Mouse (Mus musculus): ENCODE results near the gene Abl2. TPM values are rescaled to one million over a fixed set of nuclear protein-coding genes. Genes with fewer than 3 reads are reported as not detected.

The Abl2 gene
- total and polyA plus RNA-seq, 2 experiments, result 2.6 to 3.2 TPM

- Histone ChIP-seq H3K27me3 (ENCODE audit: control insufficient read depth, insufficient read depth, low read length) (no peaks in the 10 kb centered on the region), H3K9ac (ENCODE audit: low read depth, low read length) (no peak overlapping the region), H3K36me3 (ENCODE audit: control insufficient read depth, insufficient read depth, low read length) (peaks cover 6% of the 10 kb centered on the region), H3K4me1 (ENCODE audit: control insufficient read depth, insufficient read depth, low read length) (peaks cover 2% of the 10 kb centered on the region; the same call in 1 of the 2 replicates), H3K79me2 (ENCODE audit: control insufficient read depth, insufficient read depth, low read length) (no peaks in the 10 kb centered on the region), H3K27ac (replicated peaks; ENCODE audit: insufficient read depth, low read depth, low read length) (no peak overlapping the region), H3K4me3 (ENCODE audit: insufficient read depth, low read depth, low read length) (no peak overlapping the region)
- no peak for DNase-seq (ENCODE audit: extremely low read depth, low read depth, low spot score)
- WGBS, result 86% methylated on average over 11 of the region's 11 CpGs
- TF ChIP-seq CTCF (IDR thresholded peaks at IDR 0.05; ENCODE audit: low read depth, low read length) (no peak), POLR2A (IDR thresholded peaks at IDR 0.05; ENCODE audit: extremely low read depth, insufficient read depth, low read length) (no peak)
Observed at GRCm38 (mm10) chr1:156669208-156669983, 110.8 kb downstream of the Abl2 start.

GRCm38 (mm10) chr1:156671921-156672320 is 113.3 kb downstream of the Abl2 start:
- no peak overlapping the region for H3K9ac ChIP-seq (ENCODE audit: low read depth, low read length)
- peaks cover 5% of the 10 kb centered on the region for H3K4me1 ChIP-seq (ENCODE audit: control insufficient read depth, insufficient read depth, low read length)
- no peak for DNase-seq (ENCODE audit: extremely low read depth, low read depth, low spot score)
- WGBS, result 98% methylated on average over 3 of the region's 3 CpGs
- H3K27me3 ChIP-seq (ENCODE audit: control insufficient read depth, insufficient read depth, low read length), result no peaks in the 10 kb centered on the region
- no peak overlapping the region for H3K27ac ChIP-seq (replicated peaks; ENCODE audit: insufficient read depth, low read depth, low read length)
- peaks cover 3% of the 10 kb centered on the region; the same call in 1 of the 2 replicates for H3K36me3 ChIP-seq (ENCODE audit: control insufficient read depth, insufficient read depth, low read length)
- no peak for TF ChIP-seq POLR2A (IDR thresholded peaks at IDR 0.05; ENCODE audit: extremely low read depth, insufficient read depth, low read length)
- H3K4me3 ChIP-seq (ENCODE audit: insufficient read depth, low read depth, low read length), result no peak overlapping the region
- H3K79me2 ChIP-seq (ENCODE audit: control insufficient read depth, insufficient read depth, low read length), result no peaks in the 10 kb centered on the region

GRCm38 (mm10) chr1:156672720-156673475 is 114.3 kb downstream of the Abl2 start:
- Histone ChIP-seq H3K27ac (replicated peaks; ENCODE audit: insufficient read depth, low read depth, low read length) (peak overlapping the region; percentile 17), H3K79me2 (ENCODE audit: control insufficient read depth, insufficient read depth, low read length) (no peaks in the 10 kb centered on the region), H3K4me1 (ENCODE audit: control insufficient read depth, insufficient read depth, low read length) (peaks cover 5% of the 10 kb centered on the region), H3K9ac (ENCODE audit: low read depth, low read length) (peak overlapping the region; percentile 69), H3K4me3 (ENCODE audit: insufficient read depth, low read depth, low read length) (peak overlapping the region; percentile 72), H3K27me3 (ENCODE audit: control insufficient read depth, insufficient read depth, low read length) (no peaks in the 10 kb centered on the region), H3K36me3 (ENCODE audit: control insufficient read depth, insufficient read depth, low read length) (peaks cover 3% of the 10 kb centered on the region; the same call in 1 of the 2 replicates)
- 44% methylated on average over 14 of the region's 14 CpGs for WGBS
- TF ChIP-seq CTCF (IDR thresholded peaks at IDR 0.05; ENCODE audit: low read depth, low read length) (no peak), POLR2A (IDR thresholded peaks at IDR 0.05; ENCODE audit: extremely low read depth, insufficient read depth, low read length) (no peak)
- peak; percentile 31 for DNase-seq (ENCODE audit: extremely low read depth, low read depth, low spot score)

- peak overlapping the region; percentile 72 for H3K4me3 ChIP-seq (ENCODE audit: insufficient read depth, low read depth, low read length)
- no peak for TF ChIP-seq CTCF (IDR thresholded peaks at IDR 0.05; ENCODE audit: low read depth, low read length)
- TF ChIP-seq POLR2A (IDR thresholded peaks at IDR 0.05; ENCODE audit: extremely low read depth, insufficient read depth, low read length), result no peak
- peak overlapping the region; percentile 17 for H3K27ac ChIP-seq (replicated peaks; ENCODE audit: insufficient read depth, low read depth, low read length)
- DNase-seq (ENCODE audit: extremely low read depth, low read depth, low spot score), result peak; percentile 45
- no peaks in the 10 kb centered on the region for H3K27me3 ChIP-seq (ENCODE audit: control insufficient read depth, insufficient read depth, low read length)
- WGBS, result under 1% methylated on average over 29 of the region's 29 CpGs
- H3K9ac ChIP-seq (ENCODE audit: low read depth, low read length), result peak overlapping the region; percentile 69
- H3K79me2 ChIP-seq (ENCODE audit: control insufficient read depth, insufficient read depth, low read length), result no peaks in the 10 kb centered on the region
- peaks cover 3% of the 10 kb centered on the region; the same call in 1 of the 2 replicates for H3K36me3 ChIP-seq (ENCODE audit: control insufficient read depth, insufficient read depth, low read length)
- H3K4me1 ChIP-seq (ENCODE audit: control insufficient read depth, insufficient read depth, low read length), result peaks cover 5% of the 10 kb centered on the region
Observed at GRCm38 (mm10) chr1:156673476-156674194, 115.0 kb downstream of the Abl2 start.

GRCm38 (mm10) chr1:156674195-156675000 is 115.8 kb downstream of the Abl2 start, which contains the start of gene Tor3a:
TSS of gene Tor3a (minus strand) at chr1:156674356.
- WGBS, result 4% methylated on average over 37 of the region's 37 CpGs
- no peaks in the 10 kb centered on the region for H3K27me3 ChIP-seq (ENCODE audit: control insufficient read depth, insufficient read depth, low read length)
- peaks cover 5% of the 10 kb centered on the region for H3K4me1 ChIP-seq (ENCODE audit: control insufficient read depth, insufficient read depth, low read length)
- H3K36me3 ChIP-seq (ENCODE audit: control insufficient read depth, insufficient read depth, low read length), result peaks cover 3% of the 10 kb centered on the region; the same call in 1 of the 2 replicates
- H3K79me2 ChIP-seq (ENCODE audit: control insufficient read depth, insufficient read depth, low read length), result no peaks in the 10 kb centered on the region
- DNase-seq (ENCODE audit: extremely low read depth, low read depth, low spot score), result peak; percentile 81
- TF ChIP-seq POLR2A (IDR thresholded peaks at IDR 0.05; ENCODE audit: extremely low read depth, insufficient read depth, low read length) (peak; percentile 45; the same call in 1 of the 2 replicates), CTCF (IDR thresholded peaks at IDR 0.05; ENCODE audit: low read depth, low read length) (no peak)
- peak within 1 kb of the TSS; percentile 69 for H3K9ac ChIP-seq (ENCODE audit: low read depth, low read length)
- peak within 1 kb of the TSS; percentile 34 for H3K27ac ChIP-seq (replicated peaks; ENCODE audit: insufficient read depth, low read depth, low read length)
- H3K4me3 ChIP-seq (ENCODE audit: insufficient read depth, low read depth, low read length), result peak within 1 kb of the TSS; percentile 72

Data from liver, adult 2 months (tissue).